21 mouse cellular contexts compared by ENCODE assay signal in the genomic region with DNA sequence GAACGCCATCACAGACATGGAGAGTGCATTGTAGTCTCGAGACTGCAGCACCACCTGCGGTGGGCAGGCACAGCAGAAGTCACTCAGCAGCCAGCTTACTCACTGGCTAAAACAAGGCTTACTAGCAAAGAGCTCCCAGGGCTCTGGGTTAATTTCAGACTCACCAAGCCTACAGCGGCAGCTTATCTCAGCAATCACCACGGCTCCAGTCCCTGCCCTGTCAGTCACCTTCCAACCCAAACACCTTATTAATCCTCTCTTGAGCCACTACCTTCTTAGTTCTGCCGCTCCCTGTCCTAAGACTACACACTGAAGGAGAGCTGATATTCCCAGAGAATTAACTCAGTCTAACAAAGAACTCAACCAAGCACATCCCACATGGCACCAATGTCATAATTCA. TPM values are rescaled to one million over a fixed set of nuclear protein-coding genes. Genes with fewer than 3 reads are reported as not detected.
"Had no signal": no experiment of that assay in that cellular context is flagged by ENCODE, and none has a peak within 500 bp of the region (broad histone marks: within the 10 kb centered on the region; RNA-seq: fewer than 3 reads in every experiment).

No protein-coding gene starts in this region.

- H3K4me3 ChIP-seq: liver, embryonic 13.5 days; liver, embryonic 15.5 days; lung, embryonic 15.5 days; megakaryocyte, embryonic 14.5 days; midbrain, embryonic 12.5 days; myocyte; neural tube, embryonic 13.5 days; neural tube, embryonic 15.5 days; stomach, embryonic 15.5 days had no signal

- H3K27ac ChIP-seq: liver, embryonic 13.5 days; liver, embryonic 15.5 days; lung, embryonic 15.5 days; macrophage; midbrain, embryonic 12.5 days; neural tube, embryonic 13.5 days; neural tube, embryonic 15.5 days; stomach, embryonic 15.5 days had no signal

- H3K4me2 ChIP-seq: liver, embryonic 13.5 days; liver, embryonic 15.5 days; lung, embryonic 15.5 days; midbrain, embryonic 12.5 days; neural tube, embryonic 13.5 days; neural tube, embryonic 15.5 days; stomach, embryonic 15.5 days had no signal

- H3K9me3 ChIP-seq: liver, embryonic 13.5 days; liver, embryonic 15.5 days; lung, embryonic 15.5 days; megakaryocyte, embryonic 14.5 days; midbrain, embryonic 12.5 days; neural tube, embryonic 13.5 days; neural tube, embryonic 15.5 days; stomach, embryonic 15.5 days had no signal

- H3K27me3 ChIP-seq: liver, embryonic 13.5 days; liver, embryonic 15.5 days; lung, embryonic 15.5 days; megakaryocyte, embryonic 14.5 days; midbrain, embryonic 12.5 days; neural tube, embryonic 13.5 days; neural tube, embryonic 15.5 days; stomach, embryonic 15.5 days had no signal

- H3K4me1 ChIP-seq: liver, embryonic 13.5 days; liver, embryonic 15.5 days; lung, embryonic 15.5 days; stomach, embryonic 15.5 days had no signal

- ATAC-seq: liver, postnatal 0 days; lung, postnatal 0 days; midbrain, embryonic 16.5 days had no signal

- H3K9ac ChIP-seq: liver, embryonic 13.5 days; liver, embryonic 15.5 days; liver, postnatal 0 days; lung, embryonic 15.5 days; midbrain, embryonic 12.5 days; neural tube, embryonic 13.5 days; neural tube, embryonic 15.5 days; stomach, embryonic 15.5 days had no signal

- DNase-seq: liver, embryonic 13.5 days; liver, postnatal 0 days; lung, adult 2 months; lung, postnatal 14 days; lung, postnatal 36 days; midbrain, embryonic 14.5 days; right cerebral cortex, postnatal 14 days; thymus, adult 2 months; thymus, postnatal 25 days; thymus, postnatal 4 days had no signal

RNA-seq across cellular contexts. Expression of gene Mybpc3, which starts 58.3 kb away (rescaled TPM):
- polyA plus RNA-seq: midbrain, embryonic 14.5 days; neural tube, embryonic 15.5 days had no signal
